Mouse (Mus musculus): ENCODE measurements around the gene Bloc1s5. TPM values are rescaled to one million over a fixed set of nuclear protein-coding genes. Genes with fewer than 3 reads are reported as not detected.

Bloc1s5 gene
- polyA plus RNA-seq, 1 experiment = 5.6 TPM

- Histone ChIP-seq H3K4me1 (ENCODE audit: control insufficient read depth, insufficient read depth, low read length) (peaks cover 6% of the 10 kb centered on the region; the same call in 1 of the 2 replicates), H3K4me3 (replicated peaks; ENCODE audit: extremely low read depth, low read depth, low read length) (no peak overlapping the region)
- no peak for DNase-seq
- WGBS = 91% methylated on average over 5 of the region's 5 CpGs
- TF ChIP-seq CTCF (IDR thresholded peaks at IDR 0.05; ENCODE audit: insufficient read depth, low read length) (no peak), POLR2A (IDR thresholded peaks at IDR 0.05; ENCODE audit: borderline replicate concordance, extremely low read depth, low read depth, low read length) (no peak)
Observed at GRCm38 (mm10) chr13:38587350-38587749, 47.6 kb downstream of the Bloc1s5 start.

GRCm38 (mm10) chr13:38586451-38586850 is 48.5 kb downstream of the Bloc1s5 start:
- Histone ChIP-seq H3K4me3 (replicated peaks; ENCODE audit: extremely low read depth, low read depth, low read length) (no peak overlapping the region), H3K4me1 (ENCODE audit: control insufficient read depth, insufficient read depth, low read length) (peaks cover 11% of the 10 kb centered on the region)
- no peak for TF ChIP-seq CTCF (IDR thresholded peaks at IDR 0.05; ENCODE audit: insufficient read depth, low read length)
- TF ChIP-seq POLR2A (IDR thresholded peaks at IDR 0.05; ENCODE audit: borderline replicate concordance, extremely low read depth, low read depth, low read length) = no peak
- WGBS = 91% methylated on average over 4 of the region's 4 CpGs
- DNase-seq = no peak

- peaks cover 16% of the 10 kb centered on the region for H3K4me1 ChIP-seq (ENCODE audit: control insufficient read depth, insufficient read depth, low read length)
- TF ChIP-seq POLR2A (IDR thresholded peaks at IDR 0.05; ENCODE audit: borderline replicate concordance, extremely low read depth, low read depth, low read length) (no peak), CTCF (IDR thresholded peaks at IDR 0.05; ENCODE audit: insufficient read depth, low read length) (no peak)
- WGBS = 17% methylated on average over 3 of the region's 3 CpGs
- peak; percentile 17 for DNase-seq
- H3K4me3 ChIP-seq (replicated peaks; ENCODE audit: extremely low read depth, low read depth, low read length) = no peak overlapping the region
Observed at GRCm38 (mm10) chr13:38582768-38583167, 52.1 kb downstream of the Bloc1s5 start.

- TF ChIP-seq CTCF (IDR thresholded peaks at IDR 0.05; ENCODE audit: insufficient read depth, low read length) (peak; percentile 68), POLR2A (IDR thresholded peaks at IDR 0.05; ENCODE audit: borderline replicate concordance, extremely low read depth, low read depth, low read length) (no peak)
- peaks cover 16% of the 10 kb centered on the region for H3K4me1 ChIP-seq (ENCODE audit: control insufficient read depth, insufficient read depth, low read length)
- 34% methylated on average over 11 of the region's 11 CpGs for WGBS
- DNase-seq = peak; percentile 69
- no peak overlapping the region for H3K4me3 ChIP-seq (replicated peaks; ENCODE audit: extremely low read depth, low read depth, low read length)
Observed at GRCm38 (mm10) chr13:38580601-38581457, 54.1 kb downstream of the Bloc1s5 start.

GRCm38 (mm10) chr13:38579971-38580600 is 54.8 kb downstream of the Bloc1s5 start:
- Histone ChIP-seq H3K4me3 (replicated peaks; ENCODE audit: extremely low read depth, low read depth, low read length) (no peak overlapping the region), H3K4me1 (ENCODE audit: control insufficient read depth, insufficient read depth, low read length) (peaks cover 16% of the 10 kb centered on the region)
- 32% methylated on average over 25 of the region's 25 CpGs for WGBS
- peak; percentile 54 for DNase-seq
- TF ChIP-seq CTCF (IDR thresholded peaks at IDR 0.05; ENCODE audit: insufficient read depth, low read length) = no peak
- TF ChIP-seq POLR2A (IDR thresholded peaks at IDR 0.05; ENCODE audit: borderline replicate concordance, extremely low read depth, low read depth, low read length) = no peak

GRCm38 (mm10) chr13:38574668-38575067 is 60.2 kb downstream of the Bloc1s5 start:
- WGBS = 60% methylated on average over 3 of the region's 3 CpGs
- H3K4me1 ChIP-seq (ENCODE audit: control insufficient read depth, insufficient read depth, low read length) = peaks cover 5% of the 10 kb centered on the region
- TF ChIP-seq POLR2A (IDR thresholded peaks at IDR 0.05; ENCODE audit: borderline replicate concordance, extremely low read depth, low read depth, low read length) (no peak), CTCF (IDR thresholded peaks at IDR 0.05; ENCODE audit: insufficient read depth, low read length) (no peak)
- DNase-seq = no peak
- H3K4me3 ChIP-seq (replicated peaks; ENCODE audit: extremely low read depth, low read depth, low read length) = no peak overlapping the region

GRCm38 (mm10) chr13:38573281-38573680 is 61.6 kb downstream of the Bloc1s5 start:
- no peak for DNase-seq
- Histone ChIP-seq H3K4me1 (ENCODE audit: control insufficient read depth, insufficient read depth, low read length) (no peaks in the 10 kb centered on the region), H3K4me3 (replicated peaks; ENCODE audit: extremely low read depth, low read depth, low read length) (no peak overlapping the region)
- no peak for TF ChIP-seq CTCF (IDR thresholded peaks at IDR 0.05; ENCODE audit: insufficient read depth, low read length)
- no peak for TF ChIP-seq POLR2A (IDR thresholded peaks at IDR 0.05; ENCODE audit: borderline replicate concordance, extremely low read depth, low read depth, low read length)
- 94% methylated on average over 1 of the region's 1 CpGs for WGBS

GRCm38 (mm10) chr13:38565245-38565644 is 69.7 kb downstream of the Bloc1s5 start:
- no peaks in the 10 kb centered on the region for H3K4me1 ChIP-seq (ENCODE audit: control insufficient read depth, insufficient read depth, low read length)
- H3K4me3 ChIP-seq (replicated peaks; ENCODE audit: extremely low read depth, low read depth, low read length) = no peak overlapping the region
- DNase-seq = no peak
- 80% methylated on average over 4 of the region's 4 CpGs for WGBS
- TF ChIP-seq CTCF (IDR thresholded peaks at IDR 0.05; ENCODE audit: insufficient read depth, low read length) = no peak
- TF ChIP-seq POLR2A (IDR thresholded peaks at IDR 0.05; ENCODE audit: borderline replicate concordance, extremely low read depth, low read depth, low read length) = no peak

- DNase-seq = no peak
- 44% methylated on average over 11 of the region's 11 CpGs for WGBS
- TF ChIP-seq POLR2A (IDR thresholded peaks at IDR 0.05; ENCODE audit: borderline replicate concordance, extremely low read depth, low read depth, low read length) = no peak
- no peak for TF ChIP-seq CTCF (IDR thresholded peaks at IDR 0.05; ENCODE audit: insufficient read depth, low read length)
- Histone ChIP-seq H3K4me3 (replicated peaks; ENCODE audit: extremely low read depth, low read depth, low read length) (no peak overlapping the region), H3K4me1 (ENCODE audit: control insufficient read depth, insufficient read depth, low read length) (peaks cover 3% of the 10 kb centered on the region; the same call in 1 of the 2 replicates)
Observed at GRCm38 (mm10) chr13:38554611-38555010, 80.3 kb downstream of the Bloc1s5 start.

Measured in lung, adult 2 months (tissue).